Mouse (Mus musculus) embryo, embryonic 10 days (tissue): ENCODE data around the gene Cgrrf1.
"Not testable (repeated sequence)": the region's sequence is repeated elsewhere in the genome, so short reads cannot be mapped to it uniquely, and the experiment has no call there.

Experiments used
- DNase-seq: peaks from one replicate; pipeline ENCODE4 v3.0.0-alpha.2; 2015; ENCODE audit warnings: low spot score

Cgrrf1 gene

DNA sequence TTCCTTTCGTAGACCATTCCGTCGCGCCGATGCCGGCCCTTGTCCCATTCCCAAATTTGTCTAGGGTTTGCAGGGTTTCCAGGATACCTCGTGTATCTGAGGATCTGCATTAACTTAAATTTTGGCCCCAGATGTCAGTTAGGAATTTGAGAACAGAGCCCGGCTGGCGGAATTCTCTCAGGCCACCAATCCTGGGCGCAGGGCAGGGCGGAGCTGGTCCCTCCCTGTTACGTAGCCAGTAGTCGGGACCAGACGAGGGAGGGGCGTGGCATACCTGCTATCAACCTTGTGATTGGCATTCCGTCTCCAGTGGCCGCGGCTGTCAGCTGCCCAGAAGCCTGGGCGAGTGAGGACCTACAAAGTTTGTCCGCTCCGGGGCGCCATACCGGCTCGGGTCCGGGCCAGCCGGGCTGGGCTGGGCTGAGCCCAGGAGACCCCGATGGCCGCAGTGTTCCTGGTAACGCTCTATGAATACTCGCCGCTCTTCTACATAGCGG lies at the start of gene Cgrrf1:
Gene Cgrrf1 (plus strand): TSS at position 289 of the 497 bp plus-strand sequence.
- peak; percentile 100 for DNase-seq

DNA sequence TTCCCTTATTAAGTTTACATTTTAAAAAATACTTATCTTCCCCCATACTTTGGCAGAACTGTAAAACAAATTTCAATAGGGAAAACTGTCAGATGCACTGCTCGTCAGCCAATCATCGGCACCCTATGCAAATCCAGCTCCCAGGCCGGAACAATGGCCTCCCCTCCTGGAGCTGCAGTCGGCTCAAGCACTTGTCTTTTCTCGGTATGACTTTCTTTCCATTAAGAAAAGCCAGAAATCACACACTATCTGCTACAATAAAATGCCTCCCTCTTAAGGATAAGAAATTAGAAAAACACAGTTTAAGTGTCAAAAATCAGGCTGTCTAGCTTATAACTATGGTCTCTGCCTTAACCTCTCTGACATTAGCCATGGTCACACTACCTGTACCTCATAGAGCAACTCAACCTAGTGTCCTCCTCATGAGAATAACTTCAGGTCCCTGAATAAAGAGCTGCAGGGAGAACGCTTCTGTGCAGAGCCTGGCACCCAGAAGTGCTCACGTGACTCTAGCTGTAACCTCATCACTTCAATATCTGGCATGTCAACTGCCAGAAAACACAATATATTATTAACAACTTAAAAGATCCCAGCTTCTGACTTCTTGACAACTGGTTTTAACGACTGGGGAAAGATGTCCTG lies 49.6 kb upstream of the Cgrrf1 start:
- DNase-seq: no peak

DNA sequence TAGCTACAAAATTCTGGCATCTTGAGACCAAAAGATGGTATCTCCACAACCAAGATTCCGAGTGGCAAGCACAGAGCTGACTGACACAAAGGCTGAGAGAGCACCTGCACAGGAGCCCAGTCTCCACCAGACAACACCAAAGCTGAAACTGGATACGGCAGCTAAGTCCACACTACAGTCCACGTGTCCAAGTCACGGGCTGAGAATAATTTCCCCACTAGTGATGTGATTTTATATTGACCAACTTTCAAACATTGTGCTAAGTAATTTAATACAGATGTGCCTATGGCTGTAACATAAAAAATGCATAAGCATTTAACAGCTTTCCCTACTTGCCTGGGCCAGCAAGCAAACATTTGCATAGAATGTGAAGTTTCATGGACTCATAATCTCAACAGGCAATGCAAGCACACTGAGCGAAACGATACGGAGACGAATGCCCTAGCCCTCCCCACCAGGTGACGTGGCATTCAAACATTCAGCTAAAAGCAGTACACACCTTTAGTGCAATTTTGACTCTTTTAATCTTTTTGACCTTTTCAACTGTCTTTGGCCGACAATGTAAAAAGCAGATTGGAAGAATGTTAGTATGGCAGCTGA lies 48.5 kb upstream of the Cgrrf1 start:
- no peak for DNase-seq

DNA sequence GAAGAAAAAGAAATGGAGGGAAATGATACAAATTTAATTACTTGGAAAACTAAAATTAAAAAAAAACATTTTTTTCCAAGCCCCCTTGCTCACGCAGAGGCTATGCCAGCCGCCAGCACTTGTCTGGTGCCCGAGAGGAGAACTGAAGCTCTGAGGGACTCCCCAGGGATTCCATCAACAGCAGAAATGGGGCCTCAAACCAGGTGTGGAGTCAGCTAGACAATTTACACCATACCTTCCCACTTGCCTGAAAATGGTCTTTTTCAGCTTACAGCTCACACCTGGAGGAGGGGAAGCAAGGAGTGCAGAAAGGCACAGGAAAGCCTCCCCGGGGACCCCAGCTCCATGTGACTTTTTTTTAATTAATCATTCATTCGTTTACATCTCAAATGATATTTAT lies 46.7 kb upstream of the Cgrrf1 start:
- no peak for DNase-seq

DNA sequence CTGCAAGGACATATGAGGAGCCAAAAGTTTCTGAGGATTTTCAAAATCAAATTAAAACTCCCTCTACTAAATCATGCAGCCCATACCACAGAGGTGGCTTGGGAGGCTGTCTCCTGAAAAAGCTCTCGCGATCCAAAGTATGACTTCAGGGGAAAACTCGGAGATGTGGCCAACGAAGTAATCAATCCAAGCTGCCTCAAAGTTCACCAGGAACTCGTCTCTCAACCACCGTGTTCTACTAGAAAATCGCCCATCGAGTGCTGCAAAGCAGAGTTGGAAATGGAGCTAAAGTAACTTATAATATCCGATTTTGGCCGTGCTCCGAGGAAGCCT lies 44.5 kb upstream of the Cgrrf1 start:
- DNase-seq: no peak

DNA sequence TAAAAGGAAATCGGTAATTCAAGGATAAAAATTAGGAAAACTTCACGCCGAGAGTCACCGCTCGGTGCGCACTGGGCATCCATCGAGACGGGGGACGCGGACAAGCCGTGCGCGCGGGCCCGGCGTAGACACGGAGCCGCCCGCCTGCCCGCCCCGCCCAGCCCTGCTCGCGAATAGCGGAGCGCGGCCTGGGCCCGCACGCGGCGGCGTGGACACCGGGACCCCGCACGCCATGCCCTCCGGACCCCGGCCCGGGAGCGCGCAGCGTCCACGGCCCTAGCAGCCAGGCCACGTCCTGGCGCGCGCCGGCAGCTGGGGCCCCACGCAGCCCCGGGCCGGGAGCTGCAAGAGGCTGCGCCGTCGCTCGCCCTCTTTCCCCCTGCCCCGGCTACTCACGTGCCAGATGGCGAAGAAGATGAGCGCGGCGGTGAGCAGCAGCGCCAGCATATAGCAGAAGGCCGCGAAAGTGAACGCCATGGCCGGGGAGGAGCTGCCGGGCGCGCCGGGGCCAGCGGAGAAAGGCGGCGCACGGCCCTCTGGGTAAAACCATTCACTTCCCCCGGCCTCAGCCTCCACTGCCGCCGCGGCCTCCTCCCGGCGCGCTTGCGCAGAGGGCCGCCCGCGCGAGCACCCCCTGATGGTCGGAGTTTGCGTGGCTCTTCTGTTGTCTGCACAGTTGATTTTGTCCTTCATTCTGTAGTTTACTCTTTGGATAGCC lies 44.0 kb upstream of the Cgrrf1 start, which contains the start of gene Cnih1:
Gene Cnih1 (minus strand): TSS at position 625 of the 718 bp plus-strand sequence.
- peak; percentile 91 for DNase-seq

DNA sequence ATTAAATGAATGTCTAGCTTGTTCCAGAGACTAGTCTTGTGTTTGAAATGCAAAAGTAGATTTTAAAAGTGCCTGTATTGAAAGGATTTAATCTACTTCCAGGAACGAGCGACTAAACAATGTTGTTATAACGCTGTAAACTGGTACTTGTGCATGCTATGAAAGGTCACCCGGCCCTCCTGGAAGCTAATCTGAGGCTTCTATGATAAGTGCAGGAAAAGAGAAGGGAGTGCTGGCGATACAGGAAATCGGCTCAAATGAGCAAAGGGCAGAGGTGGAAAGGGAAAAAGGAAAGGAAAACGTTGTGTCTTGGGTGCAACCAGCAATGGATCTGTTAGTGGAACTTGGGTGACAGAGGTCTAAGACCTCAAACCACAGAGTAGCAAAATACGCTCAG lies 43.4 kb upstream of the Cgrrf1 start:
- peak; percentile 11 for DNase-seq

DNA sequence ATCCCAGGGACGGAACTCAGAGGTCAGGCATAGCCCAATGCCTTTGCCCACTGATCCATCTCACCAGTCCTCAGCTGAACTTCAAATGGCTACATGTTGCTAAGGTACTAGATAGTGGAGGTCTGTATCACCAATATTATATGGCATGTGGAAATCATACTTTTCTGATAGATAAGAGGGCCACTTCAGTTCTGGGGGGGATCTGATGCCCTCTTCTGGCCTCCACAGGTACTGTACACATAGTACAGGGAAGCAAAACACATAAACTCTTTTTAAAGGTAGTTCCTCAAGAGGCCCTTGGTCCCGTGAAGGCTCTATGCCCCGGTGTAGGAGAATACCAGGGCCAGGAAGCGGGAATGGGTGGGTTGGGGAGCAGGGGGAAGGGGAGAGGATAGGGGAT lies 41.6 kb upstream of the Cgrrf1 start:
- no peak for DNase-seq

DNA sequence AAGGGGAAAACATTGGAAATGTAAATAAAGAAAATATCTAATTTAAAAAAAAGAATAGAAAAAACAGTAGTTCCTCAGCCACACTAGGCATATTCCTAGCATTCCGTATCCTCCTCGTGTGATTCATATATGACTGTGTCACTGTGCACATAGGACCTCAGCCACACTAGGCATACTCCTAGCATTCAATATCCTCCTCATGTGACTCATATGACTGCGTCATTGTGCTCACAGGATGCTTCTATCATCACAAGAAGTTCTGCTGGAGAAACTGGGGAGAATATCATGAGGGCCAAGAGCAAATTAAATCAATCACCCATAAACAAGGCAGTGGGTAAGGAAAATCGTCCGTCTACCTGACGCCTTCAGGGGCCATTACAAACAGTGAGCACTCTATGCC lies 41.2 kb upstream of the Cgrrf1 start:
- DNase-seq: no peak

DNA sequence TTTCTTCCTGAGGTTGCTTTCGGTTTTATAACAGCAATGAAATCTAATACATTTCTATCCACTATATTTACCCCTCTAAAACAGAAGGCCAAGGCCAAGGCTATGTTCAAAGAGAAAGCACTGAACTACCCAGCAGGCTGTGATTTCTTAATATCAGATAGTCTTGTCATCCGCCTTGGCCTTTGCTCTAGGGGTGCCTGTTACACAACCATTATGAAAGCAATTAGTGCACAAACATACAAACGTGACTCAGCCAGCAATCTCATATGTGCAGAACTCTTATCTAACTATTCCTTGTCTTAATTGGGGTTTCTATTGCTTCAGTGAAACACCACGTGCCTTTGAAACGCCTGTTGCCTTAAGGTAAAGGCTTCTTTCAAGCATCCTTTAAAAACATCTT lies 37.8 kb upstream of the Cgrrf1 start:
- DNase-seq: no peak

DNA sequence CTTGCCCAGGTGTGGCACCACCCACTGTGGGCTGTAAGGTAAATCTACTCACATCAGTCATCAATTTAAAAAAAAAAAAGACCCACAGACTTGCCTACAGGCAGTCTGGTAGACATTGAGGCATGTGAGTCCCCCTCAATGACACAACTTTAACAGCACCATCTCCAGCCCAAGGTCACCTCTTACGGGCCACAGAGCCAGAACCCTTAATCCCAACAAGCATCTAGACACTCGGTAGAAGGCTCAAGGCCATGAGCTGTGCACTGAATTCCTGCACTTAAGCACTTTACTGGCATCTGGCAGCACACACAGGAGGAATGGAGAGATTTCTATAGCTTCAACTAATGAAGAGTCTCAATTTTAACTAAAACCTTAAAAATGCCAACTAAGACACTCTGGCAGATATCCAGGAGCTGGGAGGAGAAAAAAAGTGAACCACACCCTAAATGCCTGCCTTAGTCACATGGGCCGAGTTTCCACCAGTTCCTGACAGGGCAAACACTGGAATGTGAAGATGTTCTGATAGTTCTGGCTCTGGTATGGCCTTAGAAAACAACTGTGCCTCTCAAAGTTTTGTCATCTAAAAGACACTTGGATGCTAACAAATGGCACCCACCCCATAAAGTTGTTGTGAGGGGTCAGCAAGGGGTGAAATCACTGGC lies 31.1 kb upstream of the Cgrrf1 start:
- no peak for DNase-seq

DNA sequence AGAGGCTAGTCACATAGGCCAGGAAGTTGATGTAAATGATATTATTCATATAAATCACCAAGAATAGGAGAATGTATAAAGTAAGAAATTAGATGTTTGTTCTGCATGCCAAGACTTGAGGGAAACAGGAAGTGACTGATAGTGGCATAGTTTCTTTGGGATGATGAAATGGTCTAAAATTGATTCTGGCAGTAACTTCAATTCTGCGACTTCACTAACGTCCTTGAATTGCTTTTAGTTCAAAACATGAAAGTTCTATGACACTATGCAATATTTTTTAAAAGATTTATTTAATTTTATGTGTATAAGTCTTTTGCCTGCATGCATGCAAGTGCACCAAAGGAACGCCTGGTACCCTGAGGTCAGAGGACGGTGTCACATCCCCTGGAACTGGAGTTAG lies 28.7 kb upstream of the Cgrrf1 start:
- no peak for DNase-seq

DNA sequence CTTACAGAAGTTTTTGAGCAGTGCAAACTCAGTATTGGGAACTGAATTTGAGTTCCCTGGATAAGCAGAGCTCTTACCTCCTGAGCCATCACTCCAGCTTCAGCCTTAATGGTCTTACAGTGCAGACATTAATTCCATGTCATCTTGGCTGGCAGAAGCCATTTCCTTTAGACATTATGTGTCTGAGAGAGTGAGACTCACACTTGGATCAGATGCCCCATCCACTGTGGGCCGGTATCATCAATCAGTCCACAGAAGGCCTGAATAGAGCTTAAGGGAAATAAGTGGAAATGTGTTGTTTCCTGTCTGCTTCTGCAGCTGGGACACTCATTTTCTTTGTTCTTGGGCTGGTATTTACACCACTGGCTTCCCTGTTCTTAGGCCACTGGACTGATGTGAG lies 28.1 kb upstream of the Cgrrf1 start:
- no peak for DNase-seq

DNA sequence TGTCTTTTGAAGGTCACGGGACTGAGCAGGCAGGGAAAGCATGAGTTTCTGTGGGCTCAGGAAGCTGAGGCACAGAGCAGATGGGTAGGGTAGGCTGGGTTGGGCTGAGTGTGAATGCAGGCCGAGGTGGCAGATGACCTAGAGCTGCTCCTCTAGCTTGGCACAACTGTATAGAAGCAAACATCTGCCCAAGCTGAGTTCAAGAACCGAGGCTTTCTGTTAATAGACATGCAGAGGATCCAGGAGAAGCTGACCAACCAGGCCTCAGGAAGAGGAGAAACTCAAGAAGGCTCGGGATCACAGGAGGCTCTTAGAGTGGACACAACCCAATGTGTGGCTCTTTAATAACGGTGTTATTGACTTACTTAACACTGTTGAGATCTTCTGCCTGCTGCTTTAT lies 25.7 kb upstream of the Cgrrf1 start:
- no peak for DNase-seq

DNA sequence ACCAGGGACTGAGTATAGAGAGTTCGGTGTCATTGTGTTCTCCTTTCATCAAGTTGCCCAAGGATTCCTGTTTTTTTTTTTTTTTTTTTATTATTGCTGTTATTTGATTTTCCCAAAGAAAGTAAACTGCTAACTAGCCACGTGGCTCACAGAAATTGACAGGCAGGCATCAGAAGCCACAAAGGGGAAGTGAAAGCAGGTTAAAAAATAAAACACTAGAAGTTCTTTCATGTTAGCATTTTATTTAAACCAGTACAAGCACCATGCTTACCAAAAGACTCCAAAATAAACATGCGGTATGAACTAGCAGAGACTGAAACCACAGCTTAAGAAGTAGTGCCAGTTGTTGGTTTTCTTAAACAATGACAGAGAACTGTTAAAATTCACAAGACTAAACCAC lies 24.0 kb upstream of the Cgrrf1 start:
- no peak for DNase-seq

DNA sequence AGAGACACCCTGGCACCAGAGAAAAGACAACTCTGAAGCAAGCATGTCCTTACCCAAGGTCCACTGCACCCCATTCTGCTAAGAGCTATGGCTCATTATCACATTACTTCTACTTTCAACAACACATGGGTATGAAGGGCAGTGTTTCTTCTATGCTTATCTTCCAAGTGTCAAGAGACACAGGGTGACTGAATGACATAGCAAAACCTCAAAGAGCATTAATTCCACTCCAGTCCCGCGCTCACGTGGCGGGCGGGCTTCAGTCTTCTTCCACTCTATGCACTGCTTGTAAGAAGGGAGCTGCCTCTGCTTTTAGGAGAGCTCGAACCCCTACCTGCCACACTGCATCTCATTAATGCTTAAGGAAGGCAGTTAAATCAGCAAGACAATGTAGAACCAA lies 16.3 kb upstream of the Cgrrf1 start:
- no peak for DNase-seq

DNA sequence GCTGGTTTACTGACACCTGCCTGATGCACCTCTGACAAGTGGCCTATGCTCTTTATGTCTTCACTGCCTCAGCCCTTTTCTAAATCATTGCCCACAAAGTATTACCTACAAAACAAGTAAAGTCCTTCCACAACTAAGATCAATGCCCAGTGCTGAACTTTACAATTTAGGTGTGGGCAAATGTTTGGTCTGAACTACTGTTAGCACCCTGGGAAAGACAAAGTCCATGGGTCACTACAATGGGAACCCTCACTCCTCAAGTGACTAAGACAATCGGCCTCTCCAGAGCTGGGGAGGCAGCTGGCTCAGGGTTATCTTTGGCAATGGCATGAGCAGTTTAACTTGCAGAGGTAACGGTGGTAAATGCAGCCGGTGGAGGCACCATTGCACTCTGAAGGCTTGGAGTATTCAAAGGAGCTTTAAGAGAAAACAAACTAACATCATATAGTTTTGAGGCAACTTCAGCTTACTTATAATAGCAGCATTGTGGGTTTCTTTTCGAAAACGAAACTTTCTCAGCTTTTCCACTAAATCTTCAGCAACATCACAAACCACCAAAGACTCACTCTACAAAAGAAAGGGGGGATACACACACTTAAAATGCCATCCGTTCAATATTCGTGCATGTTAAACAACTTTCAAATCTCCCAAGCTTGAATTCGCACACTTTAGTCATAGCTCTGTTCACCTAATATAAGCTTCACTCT lies 14.9 kb upstream of the Cgrrf1 start:
- no peak for DNase-seq

DNA sequence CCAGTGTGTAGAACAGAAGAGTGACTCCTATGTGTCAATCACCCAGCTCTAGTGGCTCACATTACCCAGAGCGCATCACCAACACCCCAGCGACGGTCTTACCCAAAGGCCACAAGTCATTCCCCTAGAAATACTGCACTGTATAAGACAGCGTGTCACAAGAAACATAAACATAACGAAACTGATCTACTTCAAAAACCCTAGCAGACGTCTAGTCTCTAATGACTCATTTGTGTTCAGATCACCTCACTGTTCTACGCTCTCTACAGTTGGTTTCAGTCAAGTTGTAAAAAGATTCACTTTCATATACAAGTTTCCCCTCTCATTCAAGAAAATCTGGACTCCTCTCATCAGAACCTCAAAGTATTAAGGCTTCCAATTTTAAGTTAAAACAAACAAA lies 13.2 kb upstream of the Cgrrf1 start:
- no peak for DNase-seq

DNA sequence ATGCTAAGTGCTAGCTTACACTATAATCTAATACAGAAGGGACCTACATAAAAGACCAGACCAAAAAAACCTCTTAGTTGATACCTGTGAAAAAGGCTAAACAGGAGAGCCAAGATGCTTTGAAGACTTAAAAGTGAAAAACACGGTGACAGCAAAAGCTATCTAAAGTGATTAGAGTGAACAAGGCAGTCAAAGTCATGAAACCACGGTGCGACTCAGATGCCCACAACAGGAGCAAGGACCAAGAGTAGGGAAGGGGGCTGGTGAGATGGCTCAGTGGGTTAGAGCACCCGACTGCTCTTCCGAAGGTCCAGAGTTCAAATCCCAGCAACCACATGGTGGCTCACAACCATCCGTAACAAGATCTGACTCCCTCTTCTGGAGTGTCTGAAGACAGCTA lies 12.0 kb upstream of the Cgrrf1 start:
- DNase-seq: not testable (repeated sequence)

DNA sequence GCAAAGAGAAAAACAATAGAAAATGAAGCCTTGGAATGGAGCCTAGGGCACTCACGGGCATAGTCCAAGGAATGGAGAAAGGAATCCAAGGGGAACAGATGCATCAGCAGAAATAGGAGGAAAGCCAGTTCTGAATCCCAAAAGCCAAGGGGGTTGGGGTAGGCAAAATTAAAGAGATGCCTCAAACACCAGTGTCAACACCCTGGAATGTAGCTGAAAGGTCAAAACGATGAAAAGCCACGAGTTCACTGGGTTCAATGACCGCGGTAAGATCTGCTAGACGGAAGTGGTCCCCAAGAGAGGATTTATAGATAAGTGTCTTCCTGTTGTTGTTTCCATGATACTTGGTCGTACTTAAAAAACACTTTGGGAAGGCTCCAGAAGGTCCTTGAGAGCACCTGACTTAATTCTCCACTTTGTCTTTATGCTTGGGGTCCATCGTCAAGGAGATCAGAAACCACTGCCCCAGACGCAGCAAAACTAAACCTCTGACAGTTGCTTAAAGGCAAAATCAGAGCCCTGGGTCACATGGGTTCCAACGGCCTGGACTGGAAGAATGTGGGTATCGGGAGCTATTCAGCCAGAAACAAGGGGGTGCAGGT lies 10.6 kb upstream of the Cgrrf1 start:
- DNase-seq: peak; percentile 40

DNA sequence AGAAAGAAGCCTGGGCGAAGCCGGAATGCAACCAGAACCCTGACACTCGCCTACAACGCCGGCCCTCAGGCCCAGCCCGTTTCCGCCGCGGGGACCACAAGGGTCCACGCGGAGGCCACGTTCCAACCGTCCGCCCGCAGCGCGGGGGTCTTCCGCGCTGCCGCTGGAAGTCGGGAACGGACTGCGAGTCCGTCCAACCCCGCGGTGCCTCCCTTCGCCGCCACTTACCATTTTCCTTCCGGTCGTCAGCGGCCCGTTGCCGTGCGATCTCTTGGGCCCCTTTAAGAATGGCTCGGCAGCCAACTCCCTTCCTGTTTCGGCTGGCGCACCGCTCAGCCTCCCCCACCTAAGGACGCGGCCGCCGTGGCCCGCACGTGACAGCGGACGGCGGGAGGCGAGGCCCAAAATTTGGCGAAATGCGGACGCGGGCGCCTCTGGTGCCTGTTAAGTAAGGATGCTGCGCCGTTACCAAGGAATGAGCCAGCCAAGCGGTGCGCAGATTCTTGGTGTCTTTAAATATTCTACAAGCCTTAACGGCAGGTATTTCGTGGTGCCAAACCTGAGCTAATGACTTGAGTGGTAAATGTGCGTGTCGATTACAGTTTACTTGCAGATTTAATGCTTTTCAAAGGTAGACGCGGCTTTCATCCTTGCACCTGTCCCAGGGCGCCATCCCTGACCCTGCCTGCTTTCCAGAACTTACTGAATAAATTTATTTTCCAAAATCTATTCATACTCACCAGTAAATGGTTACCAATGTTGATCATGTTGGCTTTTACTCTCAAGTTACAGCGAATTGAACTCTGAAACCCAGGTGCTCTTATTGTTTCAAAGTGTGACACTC lies 9.8 kb upstream of the Cgrrf1 start, which contains the start of gene Gmfb:
Gene Gmfb (minus strand): TSS at position 370 of the 844 bp plus-strand sequence.
- DNase-seq: peak; percentile 96
